Mouse (Mus musculus) adrenal gland, postnatal 10 days (tissue): ENCODE data around the gene Ptprg. TPM values are rescaled to one million over a fixed set of nuclear protein-coding genes. Genes with fewer than 3 reads are reported as not detected.
"Not testable (repeated sequence)": the region's sequence is repeated elsewhere in the genome, so short reads cannot be mapped to it uniquely, and the experiment has no call there.

Experiments used
- DNase-seq: peaks from one replicate; pipeline ENCODE4 v3.0.0; 2021; ENCODE audit warnings: mixed read lengths
- total RNA-seq, 2 experiments: library from RNA; stranded (reverse); gene quantifications; 2 replicates each; pipeline ENCODE4 v1.2.3; 2021

Gene Ptprg
- total RNA-seq, 2 experiments from 2014 or later, result 89.9 to 96.8 TPM

DNA sequence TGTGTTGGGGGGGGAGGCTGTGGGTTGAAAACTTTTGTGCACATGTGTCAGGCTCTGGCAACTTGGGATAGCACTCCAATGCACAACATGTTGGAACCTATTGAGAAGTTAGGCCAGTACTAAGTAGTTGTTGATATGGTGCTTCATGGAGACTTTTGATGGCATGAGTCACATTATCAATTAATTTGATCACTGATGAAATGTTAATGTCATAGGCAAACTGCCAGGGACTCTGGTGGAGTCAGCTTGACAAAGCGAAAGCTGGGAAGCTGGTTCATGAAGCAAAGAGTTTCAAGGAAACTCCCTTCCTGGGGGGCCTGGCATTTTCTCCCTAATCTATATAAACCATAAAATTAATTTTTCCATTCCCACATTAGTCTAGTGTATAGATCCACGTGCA is 508.0 kb downstream of the Ptprg start:
- not testable (repeated sequence) for DNase-seq

DNA sequence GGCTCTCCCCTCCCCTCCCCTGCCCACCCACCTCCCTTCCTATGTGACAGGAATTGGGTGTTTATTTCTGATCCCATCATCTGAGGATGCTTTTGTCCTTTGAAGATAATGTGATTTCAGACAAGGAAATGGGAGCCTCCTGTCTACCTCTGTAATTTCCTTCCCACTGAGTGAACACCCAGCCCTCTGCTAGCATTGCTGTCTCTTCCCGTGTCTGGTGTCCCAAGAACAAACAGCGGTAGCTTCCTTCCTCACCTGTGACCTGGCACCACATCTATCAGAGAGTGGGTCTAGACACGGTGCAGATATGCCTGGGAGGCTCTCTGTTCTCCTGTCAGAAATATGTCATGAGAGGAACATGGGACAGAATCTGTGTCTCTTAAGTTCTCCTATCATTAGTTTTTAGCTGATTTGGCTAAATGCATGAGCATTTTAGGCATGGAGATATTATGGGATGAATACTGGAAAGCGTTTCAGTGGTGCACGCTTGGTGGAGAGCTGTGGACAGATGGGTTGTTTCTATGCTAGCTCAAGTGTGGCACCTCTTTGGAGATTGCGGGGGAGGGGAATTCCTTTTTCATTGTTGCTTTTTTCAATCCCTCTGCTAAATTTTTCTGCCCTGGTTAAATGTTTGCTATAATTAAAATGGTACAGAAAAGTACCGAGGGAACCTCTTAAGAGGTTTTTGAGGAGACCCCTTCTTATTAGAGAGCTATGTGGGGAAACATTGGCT is 509.5 kb downstream of the Ptprg start:
- peak; percentile 7 for DNase-seq

DNA sequence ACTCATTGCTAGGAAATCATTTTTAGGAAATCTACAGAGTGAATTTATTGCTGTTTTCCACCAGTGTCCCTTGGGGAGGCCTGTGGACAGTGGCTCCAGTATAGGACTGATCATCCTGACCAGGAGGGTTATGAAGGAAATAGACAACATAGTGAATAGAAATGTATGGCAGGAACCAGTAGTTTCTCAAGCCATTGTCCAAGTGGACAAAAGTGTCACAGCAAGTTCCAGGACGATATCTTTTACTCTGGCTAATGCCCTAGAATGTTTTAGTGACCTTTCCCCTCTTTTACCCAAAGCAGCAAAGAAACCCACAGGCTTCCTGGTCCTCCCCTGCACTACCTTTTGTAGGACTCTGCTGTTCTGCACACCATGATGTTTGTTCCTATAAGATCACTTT is 511.7 kb downstream of the Ptprg start:
- no peak for DNase-seq

DNA sequence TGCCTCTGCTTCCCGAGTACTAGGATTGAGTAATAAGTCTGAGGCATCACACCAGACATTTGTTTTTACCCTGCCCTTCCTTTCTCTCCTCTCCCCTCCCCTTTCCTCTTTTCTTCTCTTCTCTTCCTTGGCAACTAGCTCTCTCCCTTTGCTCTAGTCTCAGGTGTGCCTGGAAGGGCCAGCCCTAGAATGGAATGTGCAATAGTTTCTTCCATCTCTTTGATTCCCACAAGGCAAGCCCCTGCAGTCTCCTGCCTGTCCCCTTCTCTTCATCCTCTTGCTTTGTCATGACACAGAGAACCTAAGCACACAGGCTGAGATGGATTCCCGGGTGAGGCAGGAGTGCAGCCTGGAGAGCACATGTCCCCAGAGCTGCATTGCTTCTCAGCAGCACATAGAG is 512.4 kb downstream of the Ptprg start:
- no peak for DNase-seq

DNA sequence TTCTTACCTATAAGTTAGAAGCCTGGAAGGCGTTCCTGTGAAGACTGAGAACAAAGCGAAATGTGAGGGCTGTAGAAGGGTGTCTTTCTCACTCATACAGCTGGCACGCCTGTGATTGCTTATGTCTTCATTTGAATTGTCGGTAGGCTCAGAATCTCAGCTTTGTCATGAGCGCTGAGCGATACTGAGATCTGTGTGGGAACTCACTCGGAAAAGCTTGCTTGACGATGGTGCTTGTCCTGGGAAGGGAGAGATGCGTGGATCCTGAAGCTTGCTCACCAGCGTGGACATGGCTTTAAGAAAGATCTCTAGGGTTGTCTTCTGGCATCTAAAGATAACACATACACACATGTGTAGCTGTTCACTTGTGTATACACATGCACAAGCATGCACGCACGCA is 516.4 kb downstream of the Ptprg start:
- no peak for DNase-seq

DNA sequence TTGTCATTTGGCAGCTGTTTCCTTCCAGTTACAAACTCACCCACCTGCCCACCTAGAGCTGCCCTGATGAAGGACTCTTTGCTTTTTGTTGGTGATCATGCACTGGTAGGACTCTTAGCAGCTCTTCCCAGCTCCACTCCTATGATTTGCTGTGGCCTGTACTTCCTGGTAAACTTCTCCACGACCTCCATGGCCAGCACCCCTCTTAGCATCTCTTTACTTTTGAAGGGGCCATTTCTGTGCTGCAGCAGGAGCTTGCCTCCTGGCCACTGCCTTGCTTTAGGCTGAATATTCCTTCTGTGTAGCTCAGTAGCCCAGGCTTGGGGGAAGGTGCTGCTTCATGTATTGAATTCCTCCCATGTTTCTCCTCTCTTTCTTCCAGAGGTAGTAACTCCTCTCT is 517.0 kb downstream of the Ptprg start:
- no peak for DNase-seq

DNA sequence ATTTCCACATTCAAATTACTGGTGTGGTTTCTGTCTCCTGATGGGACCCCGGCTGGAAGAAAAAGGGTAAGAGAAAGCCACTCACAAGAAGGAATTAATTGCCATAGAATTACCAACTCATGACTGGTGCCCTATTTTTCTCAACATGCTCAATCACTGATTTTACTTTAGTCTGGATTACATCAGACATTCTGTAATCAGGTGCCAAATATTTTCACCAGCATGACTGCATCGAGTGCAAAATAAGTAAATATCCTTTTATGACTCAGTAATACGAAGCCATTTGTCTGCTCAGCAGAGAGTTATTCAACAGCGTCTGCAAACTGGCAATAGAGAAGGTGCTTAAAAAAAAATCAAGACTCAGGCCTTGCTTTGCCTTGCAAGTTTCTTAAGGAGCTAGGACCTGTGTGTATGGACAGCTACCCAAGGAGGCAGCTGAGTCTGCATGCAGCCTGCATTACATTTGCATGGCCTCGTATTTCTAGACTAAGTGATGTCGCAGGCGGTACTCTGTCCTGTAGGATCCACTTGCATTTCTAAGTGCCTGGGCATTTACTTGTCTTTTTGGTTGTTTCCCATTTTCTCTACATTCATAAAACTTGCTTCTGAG is 517.6 kb downstream of the Ptprg start:
- DNase-seq, result no peak

DNA sequence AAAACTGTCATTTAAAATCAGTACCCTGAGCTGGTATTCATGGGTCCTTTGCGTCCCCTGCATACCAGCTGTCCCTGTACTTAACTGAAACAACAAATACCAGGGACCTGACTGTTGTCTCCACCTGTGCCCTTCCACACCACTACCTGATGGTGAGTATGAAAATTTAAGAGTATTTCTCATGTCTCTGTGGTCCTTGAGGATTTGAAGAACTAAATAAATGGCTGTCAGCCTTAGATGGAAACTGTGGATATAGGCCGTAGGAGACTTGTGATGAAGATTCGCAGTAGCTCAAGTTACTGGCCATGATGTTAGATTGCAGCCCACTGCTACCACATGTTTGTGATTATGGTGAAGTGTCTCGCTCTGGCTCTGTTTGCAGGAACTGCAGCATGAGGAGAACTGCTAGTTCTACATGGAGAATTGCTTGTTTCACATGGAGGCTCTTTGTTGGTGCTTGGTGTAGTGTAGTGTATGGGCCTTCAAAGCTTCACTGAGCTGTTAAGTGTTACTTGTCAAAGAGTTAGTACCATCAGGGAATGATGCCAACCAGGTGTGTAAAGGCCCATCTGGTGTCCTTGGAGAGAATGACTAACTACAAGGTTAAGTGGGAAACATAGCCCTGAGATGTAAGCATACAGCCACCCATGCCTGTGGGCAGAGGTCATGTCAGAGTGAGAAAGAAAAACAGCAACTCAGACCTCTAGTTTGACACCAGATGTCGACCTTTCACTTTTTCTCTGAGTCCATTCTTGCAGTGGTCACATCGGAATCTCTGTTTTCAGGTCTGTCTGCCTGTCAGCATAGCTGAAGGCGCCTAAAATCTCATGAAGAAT is 518.9 kb downstream of the Ptprg start:
- DNase-seq, result no peak

DNA sequence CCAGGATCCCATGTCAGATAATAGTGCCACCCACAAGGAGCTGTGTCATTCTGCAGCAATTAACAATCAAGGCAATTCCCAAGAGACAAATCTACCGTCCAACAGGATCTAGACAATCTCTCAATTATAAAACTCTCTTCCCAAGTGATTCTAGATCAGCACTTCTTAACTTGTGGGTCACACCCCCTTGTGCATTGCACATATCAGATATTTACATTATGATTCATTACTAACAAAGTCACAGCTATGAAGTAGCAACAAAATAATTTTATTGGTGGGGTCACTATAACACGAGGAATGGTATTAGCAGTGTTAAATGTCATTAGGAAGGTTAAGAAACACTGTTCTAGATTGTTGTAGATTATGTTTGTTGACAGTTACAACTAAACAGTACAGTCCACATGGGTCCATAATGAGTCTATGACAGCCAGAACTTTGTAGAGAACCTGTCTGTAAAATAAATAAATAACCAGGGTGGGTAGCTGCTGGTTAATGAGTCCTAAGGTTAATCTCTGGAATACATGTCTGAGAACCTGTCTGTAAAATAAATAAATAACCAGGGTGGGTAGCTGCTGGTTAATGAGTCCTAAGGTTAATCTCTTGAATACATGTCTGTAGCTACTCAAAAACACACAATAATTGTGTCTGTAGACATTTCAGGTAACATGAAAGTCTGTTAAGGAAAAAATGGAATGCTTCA is 520.2 kb downstream of the Ptprg start:
- DNase-seq, result no peak

DNA sequence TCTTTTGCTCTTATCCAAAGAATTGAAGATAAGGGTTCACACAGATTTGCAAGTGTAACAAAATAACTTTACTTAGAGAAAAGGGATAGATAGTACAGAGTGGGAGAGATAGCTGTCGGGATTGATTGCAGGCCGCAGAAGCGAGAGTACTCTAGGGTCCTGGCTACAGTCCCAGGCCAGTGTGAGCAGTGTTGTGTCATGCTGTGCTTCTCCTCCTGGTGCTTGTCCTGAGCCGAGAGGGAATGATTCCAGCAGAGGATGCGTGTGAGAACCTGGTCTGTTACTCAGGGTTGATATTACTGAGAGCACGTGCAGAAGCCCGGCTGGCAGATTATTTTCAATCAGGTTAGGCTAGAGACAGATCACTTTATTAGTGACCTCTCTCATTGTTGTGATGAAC is 523.9 kb downstream of the Ptprg start:
- no peak for DNase-seq

DNA sequence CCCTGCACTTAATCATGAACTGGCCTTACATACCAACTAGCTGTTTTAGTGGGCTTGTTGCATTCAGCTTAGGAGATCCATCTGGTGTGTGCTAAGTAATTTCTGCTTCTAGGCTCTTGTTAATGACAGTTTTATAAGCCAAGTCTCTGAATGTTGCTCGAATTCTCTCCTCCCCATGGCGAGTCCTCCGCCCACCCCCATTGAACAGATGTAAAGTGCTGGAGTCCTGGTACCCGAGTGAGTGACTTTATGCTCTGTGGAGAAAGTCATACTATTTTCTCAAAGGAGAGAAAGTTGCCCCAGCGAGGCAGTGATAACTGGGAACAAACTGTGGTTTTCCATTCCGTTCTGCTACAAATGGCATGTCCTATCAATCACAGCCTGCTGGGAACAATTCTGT is 525.9 kb downstream of the Ptprg start:
- no peak for DNase-seq

DNA sequence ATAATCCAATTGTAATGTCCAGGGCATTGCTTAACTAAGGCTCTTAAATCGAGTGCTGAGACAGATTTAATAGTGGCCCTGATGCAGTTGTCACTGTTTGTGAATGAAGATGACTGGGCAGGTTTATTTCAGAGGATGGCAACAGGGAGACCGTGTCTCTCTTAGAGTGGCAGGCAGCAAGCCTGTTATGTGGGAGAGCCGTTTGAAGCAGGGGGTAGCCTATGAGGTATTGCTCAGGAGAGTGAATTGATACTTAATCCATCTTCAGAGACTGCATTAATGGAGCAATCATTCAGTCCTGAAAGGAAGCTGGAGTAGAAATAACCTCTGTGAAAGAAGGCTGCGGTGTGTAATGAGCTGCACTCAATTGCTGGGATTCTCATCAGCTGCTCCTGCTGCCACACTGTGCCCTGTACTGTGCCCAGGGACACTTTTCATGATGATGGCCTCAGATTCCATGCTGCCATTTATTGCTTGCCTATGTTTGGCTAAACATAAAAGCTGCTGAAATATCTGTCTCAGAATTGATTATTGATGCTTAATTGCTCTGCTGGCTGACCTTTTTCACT is 526.6 kb downstream of the Ptprg start:
- no peak for DNase-seq

DNA sequence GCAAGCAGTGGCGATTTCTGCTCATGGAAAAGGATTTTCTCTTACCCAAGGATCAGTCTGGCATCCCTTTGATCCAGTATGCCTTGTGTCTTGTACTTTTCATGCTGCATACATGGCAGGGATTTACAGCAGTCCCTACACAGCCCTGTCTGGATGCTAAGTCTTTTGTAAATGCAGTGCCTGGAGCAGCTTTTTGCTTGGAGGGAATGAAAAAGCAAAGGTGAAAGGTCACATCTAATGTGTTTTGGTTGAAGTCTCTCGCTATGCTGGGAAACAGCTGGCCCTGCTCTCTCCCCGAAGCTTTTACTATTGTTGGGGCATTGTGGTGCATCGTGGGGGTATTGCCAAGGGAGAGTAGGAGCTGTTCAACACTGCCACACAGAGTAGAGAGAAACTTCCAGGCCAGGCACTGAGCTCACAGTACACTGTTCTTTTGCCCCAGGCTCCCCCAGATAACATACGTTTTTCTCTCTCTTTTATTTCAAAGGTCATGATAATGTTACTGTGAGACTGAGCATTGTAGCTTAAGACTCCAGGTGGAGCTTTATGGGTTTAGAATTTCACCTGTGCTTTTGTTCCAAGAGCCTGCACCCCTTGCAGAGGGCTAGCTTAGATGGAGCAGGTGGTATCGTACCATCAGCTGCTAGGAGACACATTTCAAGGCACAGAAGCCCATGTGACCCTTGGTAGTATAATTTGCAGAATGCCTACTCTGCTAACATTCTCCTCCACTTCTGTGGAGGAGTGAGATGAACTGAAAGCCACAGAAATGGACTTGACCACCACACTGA is 529.0 kb downstream of the Ptprg start:
- no peak for DNase-seq

DNA sequence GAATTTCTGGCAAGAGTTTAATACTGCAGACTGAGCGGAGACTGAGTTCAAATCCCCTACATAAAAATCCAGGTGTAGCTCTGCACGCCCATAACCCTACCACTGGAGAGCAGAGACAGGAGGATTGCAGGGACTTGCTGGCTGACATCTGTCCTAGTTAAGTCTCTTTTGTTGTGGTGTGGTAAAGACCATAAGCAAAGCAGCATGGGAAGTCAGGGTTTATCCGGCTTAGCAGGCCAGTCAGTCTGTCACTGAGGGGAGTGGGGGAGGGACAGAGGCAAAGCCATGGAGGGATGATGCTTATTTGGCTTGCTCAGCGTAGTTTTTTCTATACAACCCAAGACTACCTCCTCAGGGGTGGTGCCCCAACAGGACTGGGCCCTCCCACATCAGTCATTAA is 530.7 kb downstream of the Ptprg start:
- DNase-seq, result no peak

DNA sequence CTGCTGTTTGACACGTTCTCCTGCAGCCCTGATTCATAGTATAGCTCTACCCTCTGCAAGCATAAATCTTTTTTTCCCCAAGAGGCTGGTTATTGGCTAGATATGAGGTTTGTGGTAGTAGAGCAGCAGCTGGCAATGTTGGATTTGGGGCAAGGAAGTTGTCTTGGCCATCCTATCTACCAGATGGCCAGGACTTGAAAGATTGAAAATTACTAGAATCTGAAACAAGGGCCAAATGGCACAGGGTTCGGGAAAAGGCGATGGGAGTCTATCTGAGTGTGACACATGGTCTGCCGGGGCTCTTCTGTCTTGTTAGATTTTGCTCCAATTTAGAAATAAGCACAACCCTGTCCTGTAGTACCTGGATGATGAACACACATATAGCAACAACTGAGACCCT is 531.7 kb downstream of the Ptprg start:
- no peak for DNase-seq

DNA sequence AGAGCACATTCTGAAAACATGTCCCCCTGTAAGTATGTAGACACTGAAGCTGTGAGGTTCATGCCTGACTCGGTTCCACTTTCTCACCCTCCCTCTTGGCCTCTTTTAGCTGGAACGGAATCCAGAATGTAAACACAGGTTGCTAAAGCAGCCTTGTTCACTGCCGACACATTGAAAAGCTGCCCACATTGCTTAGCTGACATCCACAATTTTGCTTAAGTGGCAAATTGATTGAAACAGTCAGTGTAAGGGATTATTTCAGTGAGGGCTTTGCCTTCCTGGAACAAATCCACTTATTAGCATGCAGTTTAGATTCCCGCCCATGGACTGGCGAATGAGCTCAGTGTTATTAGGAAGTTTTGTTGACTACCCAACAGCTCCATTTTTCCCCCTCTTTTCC is 532.8 kb downstream of the Ptprg start:
- DNase-seq, result no peak

DNA sequence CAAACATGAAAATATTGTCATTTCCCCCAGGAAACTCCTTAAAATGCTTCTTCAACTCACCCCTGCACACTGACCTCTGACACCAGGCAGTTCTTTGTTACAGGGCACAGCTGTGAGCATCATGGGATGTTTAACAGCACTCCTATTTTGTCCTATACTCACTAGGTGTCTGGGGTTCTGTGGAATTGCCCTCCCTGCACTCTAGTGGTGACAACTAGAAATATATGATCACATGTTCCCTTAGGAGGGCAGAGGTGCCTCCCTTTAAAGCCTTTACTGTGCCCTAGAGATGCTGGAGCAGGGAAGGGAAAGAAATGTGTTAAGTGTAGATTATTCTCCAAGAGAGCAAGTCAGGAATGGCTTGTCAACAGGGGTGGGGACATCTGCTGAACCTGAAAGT is 536.6 kb downstream of the Ptprg start:
- DNase-seq, result no peak

DNA sequence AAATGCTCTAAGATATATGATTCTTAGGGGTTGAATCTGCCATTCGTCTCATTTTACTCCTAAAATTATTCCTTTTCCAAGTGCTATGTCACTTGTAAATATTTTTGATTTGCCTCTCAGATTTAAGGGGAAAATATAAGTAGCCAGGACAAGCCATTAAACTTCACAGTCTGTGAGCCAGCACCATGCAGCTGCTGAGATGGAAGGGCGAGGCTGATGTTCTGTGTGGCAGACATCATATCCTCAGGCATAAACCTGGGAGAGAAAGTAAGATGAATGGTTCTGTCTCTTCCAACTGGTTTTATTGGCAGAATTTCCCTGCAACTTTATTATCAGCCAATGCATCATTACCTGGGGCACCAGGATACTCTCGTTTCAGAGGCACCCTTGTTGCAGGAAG is 538.4 kb downstream of the Ptprg start:
- no peak for DNase-seq

DNA sequence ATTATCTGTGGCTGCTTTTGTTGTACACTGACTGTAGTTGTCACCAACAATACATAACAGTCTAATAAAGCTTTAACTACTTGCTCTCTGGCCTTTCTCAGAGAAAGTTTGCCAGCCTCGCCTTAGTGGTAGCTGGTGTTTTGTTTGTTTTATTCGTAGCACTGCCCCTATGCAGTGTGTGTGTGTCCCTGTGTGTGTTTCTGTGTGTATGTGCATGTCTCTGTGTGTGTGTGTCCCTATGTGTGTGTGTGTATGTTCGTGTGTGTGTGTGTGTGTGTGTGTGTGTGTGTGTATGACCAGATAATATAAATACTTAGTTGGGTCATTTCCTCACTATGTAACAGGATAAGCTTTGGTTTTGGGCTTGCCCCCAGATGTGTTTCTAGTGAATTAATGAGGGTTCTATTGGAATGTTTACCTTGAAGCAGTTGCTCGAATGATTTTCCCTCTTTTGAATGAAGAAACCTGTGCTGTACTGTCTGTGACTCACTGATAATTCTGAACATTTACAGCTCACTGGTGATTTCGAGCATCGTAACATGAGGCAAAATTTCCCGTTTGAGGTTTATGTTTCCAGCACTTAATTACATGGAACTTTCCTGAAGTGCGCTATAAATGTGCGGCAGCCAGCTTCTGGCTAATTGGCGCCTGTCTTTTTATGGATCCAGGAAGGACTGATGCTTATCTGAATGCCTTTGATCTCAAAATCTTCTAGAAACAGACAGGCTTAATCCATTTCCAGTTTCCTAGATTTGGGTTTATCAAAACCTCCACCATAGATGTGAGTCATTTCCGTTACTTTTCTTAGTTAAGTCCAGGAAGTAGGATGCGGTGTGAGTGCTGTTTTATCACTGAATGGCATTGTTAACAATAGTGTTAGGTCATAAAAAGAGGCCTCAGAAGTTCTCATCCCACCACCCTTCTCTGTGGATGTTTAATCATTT is 546.3 kb downstream of the Ptprg start:
- DNase-seq, result no peak
